Mouse (Mus musculus) myocyte (in vitro differentiated cells): ENCODE results near the gene Map2k5.

Experiments used
- E2F4 ChIP-seq: IDR thresholded peaks from one replicate; pipeline ENCODE4 v1.6.1; 2011; ENCODE audit warnings: mild to moderate bottlenecking, control low read depth, moderate library complexity; ENCODE audit not compliant: insufficient read depth
- MYOD1 ChIP-seq, 3 experiments: IDR thresholded peaks; one replicate each; pipeline ENCODE4 v1.6.1; 2011; ENCODE audit warnings: control low read depth in 2 of 3, low read depth in 2 of 3, mild to moderate bottlenecking in 2 of 3, moderate library complexity in 1 of 3; ENCODE audit not compliant: insufficient read length in 2 of 3, control insufficient read depth in 1 of 3
- POLR2A ChIP-seq: IDR thresholded peaks from one replicate; pipeline ENCODE4 v1.6.1; 2011; ENCODE audit warnings: low read depth, mild to moderate bottlenecking, control low read depth, moderate library complexity; ENCODE audit not compliant: insufficient read length
- POLR2AphosphoS2 ChIP-seq: IDR thresholded peaks from one replicate; pipeline ENCODE4 v1.6.1; 2011; ENCODE audit warnings: low read depth, control low read depth; ENCODE audit not compliant: insufficient read length
- TCF12 ChIP-seq: IDR thresholded peaks from one replicate; pipeline ENCODE4 v1.6.1; 2011; ENCODE audit warnings: mild to moderate bottlenecking, control low read depth; ENCODE audit not compliant: poor library complexity, insufficient read depth, severe bottlenecking

DNA sequence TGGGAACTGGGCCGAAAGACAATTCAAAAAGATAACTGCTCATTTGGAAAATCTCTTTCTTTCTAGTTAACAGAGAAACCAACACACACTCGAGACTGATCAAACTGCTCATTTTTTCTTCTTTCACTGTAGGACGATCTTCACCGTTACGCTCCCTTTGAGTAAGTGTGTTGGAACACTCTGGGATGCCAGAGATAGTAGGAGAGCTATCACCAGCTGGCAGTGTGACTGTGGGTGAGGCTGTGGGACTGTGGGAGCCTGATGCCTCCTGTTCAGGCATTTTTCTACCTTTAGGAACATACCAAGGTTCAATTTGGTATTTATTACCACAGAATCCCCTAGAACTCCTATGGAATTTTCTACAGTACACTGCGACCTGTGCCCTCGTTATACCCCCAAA, 17.9 kb upstream of the Map2k5 start:
- TF ChIP-seq TCF12: no peak
- no peak for TF ChIP-seq POLR2A
- TF ChIP-seq E2F4: no peak
- TF ChIP-seq MYOD1 (IDR thresholded peaks at IDR 0.05; ENCODE audit: control insufficient read depth in 1 of 3, insufficient read length in 2 of 3, low read depth in 2 of 3): no peak
- no peak for TF ChIP-seq POLR2AphosphoS2
